Mouse (Mus musculus) small intestine, adult 10 weeks (tissue): ENCODE measurements around the gene Sec31b. TPM values are rescaled to one million over a fixed set of nuclear protein-coding genes. Genes with fewer than 3 reads are reported as not detected.

ENCODE experiments used
- polyA plus RNA-seq: library from polyadenylated mRNA; stranded (reverse); fragments of 350-450 nt; fragmentation: Illumina TruSeq; extraction: RNeasy Lipid Tissue Mini Kit (QIAGEN cat#74804); gene quantifications from one replicate; pipeline ENCODE4 v1.2.3, GENCODE M21; 2014; ENCODE audit warnings: low replicate concordance

Gene Sec31b
- not detected for polyA plus RNA-seq

GRCm38 (mm10) chr19:44545321-44546041 is at the start of gene Sec31b:
Gene Sec31b, minus strand, starts transcription at chr19:44545864.

GRCm38 (mm10) chr19:44562652-44563206 is 17.1 kb upstream of the Sec31b start, which contains the start of gene Hif1an:
Gene Hif1an, plus strand, starts transcription at chr19:44562850.

GRCm38 (mm10) chr19:44554861-44555590 is 9.4 kb upstream of the Sec31b start, which contains the start of gene Ndufb8:
Gene Ndufb8, minus strand, starts transcription at chr19:44555440.

GRCm38 (mm10) chr19:44552731-44553130 is 7.1 kb upstream of the Sec31b start, which contains the start of gene Gm20538:
Gene Gm20538, minus strand, starts transcription at chr19:44552831.

GRCm38 (mm10) chr19:44493128-44493527 is 52.5 kb downstream of the Sec31b start, which contains the start of gene Wnt8b:
Gene Wnt8b, plus strand, starts transcription at chr19:44493472.

Other genes starting within 250 kb of the Sec31b start
- 0.19 TPM for gene Scd4, start 212.8 kb downstream of the Sec31b start, polyA plus RNA-seq
- gene Scd1, start 138.0 kb downstream of the Sec31b start, polyA plus RNA-seq: 258 TPM
- gene Wnt8b, start 52.4 kb downstream of the Sec31b start, polyA plus RNA-seq: not detected
- gene Gm20538, start 7.0 kb upstream of the Sec31b start, polyA plus RNA-seq: not detected
- 40.8 TPM for gene Ndufb8, start 9.6 kb upstream of the Sec31b start, polyA plus RNA-seq
- 10.1 TPM for gene Hif1an, start 17.0 kb upstream of the Sec31b start, polyA plus RNA-seq
- not detected for gene Pax2, start 210.2 kb upstream of the Sec31b start, polyA plus RNA-seq